Mouse (Mus musculus) myocyte (in vitro differentiated cells): ENCODE measurements around the gene Gm11127.

ENCODE experiments used
- MAX ChIP-seq: IDR thresholded peaks from one replicate; pipeline ENCODE4 v1.6.1; 2011; ENCODE audit warnings: low read depth, mild to moderate bottlenecking, control low read depth
- MYOG ChIP-seq, 3 experiments: IDR thresholded peaks; one replicate each; pipeline ENCODE4 v1.6.1; 2011; ENCODE audit warnings: control low read depth in 2 of 3, low read depth in 2 of 3, mild to moderate bottlenecking in 2 of 3; ENCODE audit not compliant: insufficient read length in 2 of 3, control insufficient read depth in 1 of 3, insufficient read depth in 1 of 3
- POLR2A ChIP-seq: IDR thresholded peaks from one replicate; pipeline ENCODE4 v1.6.1; 2011; ENCODE audit warnings: low read depth, mild to moderate bottlenecking, control low read depth, moderate library complexity; ENCODE audit not compliant: insufficient read length
- USF1 ChIP-seq: IDR thresholded peaks from one replicate; pipeline ENCODE4 v1.6.1; 2011; ENCODE audit warnings: low read depth, mild to moderate bottlenecking, control low read depth, moderate library complexity

DNA sequence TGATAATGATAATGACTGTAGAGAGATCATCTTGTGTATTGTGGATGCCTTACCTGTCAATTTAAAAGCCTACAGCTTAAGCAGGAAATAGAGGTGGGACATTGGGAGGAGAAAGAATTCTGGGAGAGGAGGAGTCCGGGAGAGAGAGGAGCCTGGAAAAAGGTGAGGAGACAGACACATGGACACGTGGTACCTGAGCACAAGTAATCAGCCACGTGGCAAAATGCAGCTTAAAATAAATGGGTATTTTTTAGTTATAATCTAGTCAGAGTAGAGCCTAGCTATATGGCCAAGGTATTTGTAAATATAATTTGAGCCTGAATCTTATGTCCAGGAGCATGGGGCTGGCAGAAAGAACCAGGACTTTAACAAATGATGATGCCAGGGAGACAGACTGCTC lies 38.7 kb downstream of the Gm11127 start:
- no peak for TF ChIP-seq USF1
- no peak for TF ChIP-seq POLR2A
- no peak for TF ChIP-seq MYOG (IDR thresholded peaks at IDR 0.05; ENCODE audit: control insufficient read depth in 1 of 3, insufficient read depth in 1 of 3, insufficient read length in 2 of 3, low read depth in 2 of 3)
- no peak for TF ChIP-seq MAX
